Mouse (Mus musculus) heart, postnatal 0 days (tissue): Measurements from ENCODE around the gene Slc25a30.

Experiments used
- CTCF ChIP-seq: IDR thresholded peaks from 2 replicates; pipeline ENCODE4 v1.5.1; 2016; ENCODE audit warnings: antibody characterized with exemption, control low read depth, low read depth
- EP300 ChIP-seq: IDR thresholded peaks from 2 replicates; pipeline ENCODE4 v1.6.1; 2016; ENCODE audit warnings: antibody characterized with exemption, low read depth

DNA sequence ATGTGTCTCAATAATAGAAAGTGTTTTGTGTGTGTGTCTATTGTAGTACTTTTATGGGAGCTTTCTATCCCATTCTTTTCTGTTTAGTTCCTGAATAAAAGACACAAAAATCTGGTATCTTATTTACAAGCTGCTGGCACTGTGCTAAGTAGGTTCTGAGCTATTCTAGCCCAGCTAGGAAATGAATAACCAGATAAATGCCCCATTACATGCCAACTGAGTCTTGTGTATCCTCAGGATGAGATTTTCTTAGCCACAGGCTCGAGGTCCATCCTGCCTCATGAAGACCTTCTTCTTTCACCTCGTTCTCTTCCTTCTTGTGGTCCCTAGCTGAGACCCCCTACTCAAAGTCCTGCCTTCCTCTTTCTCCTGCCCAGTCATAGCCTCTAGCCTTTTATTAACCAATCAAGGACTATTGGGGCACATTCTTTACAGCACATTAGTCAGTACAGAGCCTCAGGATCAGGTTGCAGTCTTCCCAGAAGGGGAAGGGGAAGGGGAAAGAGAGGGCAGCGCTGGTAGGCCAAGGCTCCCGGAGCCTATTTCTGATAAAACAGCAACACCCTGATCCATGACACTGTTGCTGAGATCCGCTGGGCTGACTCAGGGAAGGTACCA, 11.0 kb upstream of the Slc25a30 start:
- TF ChIP-seq CTCF (no peak), EP300 (no peak)
